Mouse (Mus musculus): Measurements from ENCODE around the gene Fam71a.

The Fam71a gene

GRCm38 (mm10) chr1:191122744-191123143, 41.9 kb downstream of the Fam71a start:
- no peak for DNase-seq (ENCODE audit: low spot score)

GRCm38 (mm10) chr1:191115514-191116238, 48.9 kb downstream of the Fam71a start:
- DNase-seq (ENCODE audit: low spot score), result peak; percentile 16

- no peak for DNase-seq (ENCODE audit: low spot score)
Observed at GRCm38 (mm10) chr1:191114868-191115267, 49.7 kb downstream of the Fam71a start.
